Mouse (Mus musculus) MEL (cell line): ENCODE measurements around the gene Nek3.

Experiments
- CHD1 ChIP-seq: IDR thresholded peaks from 2 replicates; pipeline ENCODE4 v1.6.1; 2012; ENCODE audit warnings: low read depth, mild to moderate bottlenecking, inconsistent platforms, low read length, improper control_type of control experiment
- CTCF ChIP-seq, 3 experiments: IDR thresholded peaks in 2 of 3; conservative IDR thresholded peaks in 1 of 3; 2 replicates each; pipeline ENCODE4 v1.5.1; 2011 to 2012; ENCODE audit warnings: low read length in 3 of 3, low read depth in 2 of 3, mild to moderate bottlenecking in 2 of 3, improper control_type of control experiment in 1 of 3, inconsistent platforms in 1 of 3, mixed read lengths in 1 of 3, moderate library complexity in 1 of 3; ENCODE audit not compliant: control insufficient read depth in 1 of 3, insufficient read depth in 1 of 3, poor library complexity in 1 of 3, severe bottlenecking in 1 of 3
- POLR2A ChIP-seq, 2 experiments: IDR thresholded peaks; 2 replicates each; pipeline ENCODE4 v1.6.1; 2011 to 2012; ENCODE audit warnings: low read length in 2 of 2, mild to moderate bottlenecking in 2 of 2, control low read depth in 1 of 2, improper control_type of control experiment in 1 of 2, low read depth in 1 of 2, moderate library complexity in 1 of 2; ENCODE audit not compliant: control insufficient read depth in 1 of 2, insufficient read depth in 1 of 2, poor library complexity in 1 of 2

- no peak for TF ChIP-seq POLR2A (IDR thresholded peaks at IDR 0.05; ENCODE audit: control insufficient read depth in 1 of 2, insufficient read depth in 1 of 2, low read depth in 1 of 2, low read length in 2 of 2, poor library complexity in 1 of 2)
- no peak for TF ChIP-seq CHD1
- no peak for TF ChIP-seq CTCF (IDR thresholded peaks at IDR 0.05 in 2 of 3, conservative IDR thresholded peaks at IDR 0.05 in 1 of 3; ENCODE audit: control insufficient read depth in 1 of 3, insufficient read depth in 1 of 3, low read depth in 2 of 3, low read length in 3 of 3, poor library complexity in 1 of 3, severe bottlenecking in 1 of 3)
Observed at GRCm38 (mm10) chr8:22149643-22150344, 16.4 kb downstream of the Nek3 start.
